Mouse (Mus musculus) gastrocnemius, adult 2 months (tissue): ENCODE measurements around the gene Ciart. TPM values are rescaled to one million over a fixed set of nuclear protein-coding genes. Genes with fewer than 3 reads are reported as not detected.
"Not testable (repeated sequence)": the region's sequence is repeated elsewhere in the genome, so short reads cannot be mapped to it uniquely, and the experiment has no call there.

ENCODE experiments used
- DNase-seq: peaks from one replicate; pipeline ENCODE4 v3.0.0; 2022
- H3K27ac ChIP-seq: fragments of 200-600 bp; 2 replicates; pipeline ENCODE4 v1.8.1; 2022; ENCODE audit warnings: mild to moderate bottlenecking
- H3K4me3 ChIP-seq: fragments of 200-600 bp; 2 replicates; pipeline ENCODE4 v1.8.1; 2022; ENCODE audit warnings: mild to moderate bottlenecking, moderate library complexity
- CTCF ChIP-seq: fragments of 200-600 bp; IDR thresholded peaks from 2 replicates; pipeline ENCODE4 v1.8.1; 2022; ENCODE audit warnings: antibody characterized with exemption, mild to moderate bottlenecking, moderate library complexity
- intact Hi-C: fragments of 180-260 bp; cut with DNase I; formaldehyde crosslinking; loops from one replicate; pipeline ENCODE4 v1.15.1; 2025
- total RNA-seq, 2 experiments: library from RNA; stranded (reverse); gene quantifications; 2 replicates each; pipeline ENCODE4 v1.2.3; 2021

Gene Ciart
- total RNA-seq, 2 experiments from 2014 or later = 2.7 to 9.3 TPM

DNA sequence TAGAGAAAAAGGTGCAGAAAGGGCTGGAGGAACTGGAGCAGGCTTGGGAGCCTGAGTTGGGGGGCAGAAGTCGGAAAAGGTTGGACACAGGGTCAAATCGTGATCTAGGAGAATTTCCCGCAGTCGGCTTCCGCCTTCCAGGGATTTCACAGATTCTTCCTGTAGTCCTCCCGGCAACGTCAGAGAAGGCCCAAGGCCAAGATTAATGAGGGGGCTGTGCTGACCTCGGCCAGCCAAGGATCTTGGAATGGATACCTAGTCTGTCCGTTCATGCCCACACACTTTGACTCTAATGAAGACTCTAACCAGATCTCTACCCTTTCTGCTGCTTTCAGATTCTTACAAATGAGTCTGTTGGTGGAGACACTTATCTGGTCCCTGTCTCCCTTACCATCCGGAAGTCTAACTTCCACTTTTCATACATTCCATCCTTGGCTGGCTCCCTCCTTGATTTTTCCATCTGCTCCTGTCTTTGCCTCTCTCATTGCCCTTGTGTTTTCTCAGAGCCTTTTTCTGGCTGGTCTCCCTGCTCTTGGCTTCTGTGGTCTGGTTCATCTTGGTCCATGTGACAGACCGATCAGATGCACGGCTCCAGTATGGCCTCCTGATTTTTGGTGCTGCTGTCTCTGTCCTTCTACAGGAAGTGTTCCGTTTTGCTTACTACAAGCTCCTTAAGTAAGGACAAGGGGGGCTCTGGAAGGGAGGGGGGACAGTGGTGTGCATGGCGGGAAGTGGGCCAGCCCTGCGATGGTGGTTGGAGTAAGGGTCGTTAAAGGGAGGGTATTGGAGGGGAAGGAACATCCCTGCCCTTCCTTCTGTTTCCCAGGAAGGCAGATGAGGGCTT lies 12.5 kb upstream of the Ciart start:
- peak overlapping the region; percentile 94 for H3K27ac ChIP-seq
- H3K4me3 ChIP-seq = peak overlapping the region; percentile 74
- no peak for TF ChIP-seq CTCF
- peak; percentile 69 for DNase-seq
- intact Hi-C loops = no loop called here

DNA sequence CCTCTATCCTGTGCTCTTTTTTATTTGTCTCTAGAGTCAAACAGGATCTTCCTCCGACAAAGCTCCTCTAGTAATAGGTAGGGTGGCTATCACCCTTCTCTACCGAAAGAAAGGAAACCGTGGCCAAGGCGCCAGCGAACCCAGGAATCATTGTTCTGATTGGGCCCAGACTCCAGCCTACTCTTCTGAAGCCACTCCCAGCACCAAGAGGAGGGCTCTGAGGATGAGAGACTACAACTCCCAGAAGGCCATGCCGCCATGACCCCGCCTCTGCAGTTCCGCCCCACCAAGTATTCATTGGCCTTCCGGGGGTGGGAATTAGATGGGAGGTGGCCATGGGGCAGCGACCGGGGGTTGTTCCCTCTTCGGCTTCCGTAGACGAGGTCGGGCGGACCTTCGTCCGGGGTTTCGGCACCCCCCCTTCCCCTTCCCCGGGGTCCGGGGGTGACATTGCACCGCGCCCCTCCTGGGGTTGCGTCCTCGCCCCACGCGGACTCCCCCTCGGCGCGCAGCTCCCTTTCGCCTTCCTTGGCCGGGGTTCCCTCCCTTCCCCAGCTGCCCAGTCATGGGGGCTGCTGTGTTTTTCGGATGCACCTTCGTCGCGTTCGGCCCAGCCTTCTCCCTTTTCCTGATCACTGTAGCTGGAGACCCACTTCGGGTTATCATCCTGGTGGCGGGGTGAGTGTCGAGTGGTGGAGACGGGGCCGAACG lies 11.7 kb upstream of the Ciart start, which contains the start of gene Aph1a:
Aph1a (plus strand) TSS at position 364 of the 711 bp plus-strand sequence.
- intact Hi-C loops = not testable (repeated sequence)

GRCm38 (mm10) chr3:95893126-95893525 lies 11.1 kb upstream of the Ciart start:
- intact Hi-C loops = no loop called here
- no peak for DNase-seq
- peak overlapping the region; percentile 74 for H3K4me3 ChIP-seq
- peak overlapping the region; percentile 94 for H3K27ac ChIP-seq
- TF ChIP-seq CTCF = no peak

More for the DNA sequence above, 11.7 kb upstream of the Ciart start, which contains the start of gene Aph1a:
- peak; percentile 97 for DNase-seq
- peak within 1 kb of the TSS; percentile 74 for H3K4me3 ChIP-seq
- H3K27ac ChIP-seq = peak within 1 kb of the TSS; percentile 94

- Histone ChIP-seq H3K4me3 (peak overlapping the region; percentile 50), H3K27ac (peak overlapping the region; percentile 94)
- no peak for TF ChIP-seq CTCF
- intact Hi-C loops = no loop called here
- DNase-seq = no peak
Measured at GRCm38 (mm10) chr3:95892066-95893052, 10.3 kb upstream of the Ciart start.

- no peak for DNase-seq
- TF ChIP-seq CTCF = no peak
- Histone ChIP-seq H3K4me3 (peak within 1 kb of the TSS; percentile 50), H3K27ac (peak within 1 kb of the TSS; percentile 80)
- intact Hi-C loops = no loop called here
Measured at GRCm38 (mm10) chr3:95891211-95892065, 9.4 kb upstream of the Ciart start, which contains the start of gene BC028528. TSS of gene BC028528 (minus strand) at chr3:95892005.

DNA sequence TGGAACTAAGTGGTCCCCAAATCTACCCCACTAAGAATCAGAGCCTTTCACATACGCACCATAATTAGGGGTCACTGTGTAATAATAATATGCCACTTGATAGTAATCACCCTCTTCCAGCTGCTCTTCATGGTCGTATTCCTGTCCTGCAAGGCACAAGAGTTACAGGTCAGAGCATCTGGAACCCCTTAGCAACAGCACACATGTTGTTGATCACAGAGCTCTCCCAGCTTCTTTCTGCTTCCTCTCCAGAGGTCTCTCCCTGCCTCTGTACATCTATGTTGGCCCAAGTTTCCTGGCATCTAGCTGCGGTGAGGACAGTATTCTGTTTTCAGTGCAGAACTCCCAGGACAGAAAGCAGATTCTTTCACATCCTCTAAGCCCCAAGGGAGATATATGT lies 7.6 kb upstream of the Ciart start:
- peak overlapping the region; percentile 80; the same call in 1 of the 2 replicates for H3K27ac ChIP-seq
- TF ChIP-seq CTCF = no peak
- intact Hi-C loops = no loop called here
- DNase-seq = no peak
- no peak overlapping the region for H3K4me3 ChIP-seq

GRCm38 (mm10) chr3:95887596-95887995 lies 5.5 kb upstream of the Ciart start:
- Histone ChIP-seq H3K4me3 (no peak overlapping the region), H3K27ac (no peak overlapping the region)
- intact Hi-C loops = no loop called here
- TF ChIP-seq CTCF = no peak
- no peak for DNase-seq

- TF ChIP-seq CTCF = no peak
- no peak for DNase-seq
- intact Hi-C loops = loop anchor here (5.0 kb wide), 1 partner anchor 68 kb away; no protein-coding TSS in a partner anchor
- no peak overlapping the region for H3K4me3 ChIP-seq
- H3K27ac ChIP-seq = no peak overlapping the region
Measured at GRCm38 (mm10) chr3:95884400-95884799, 2.3 kb upstream of the Ciart start.

GRCm38 (mm10) chr3:95882816-95883425 lies 870 bp upstream of the Ciart start:
- peak; percentile 82 for DNase-seq
- Histone ChIP-seq H3K27ac (peak overlapping the region; percentile 90), H3K4me3 (peak overlapping the region; percentile 69)
- intact Hi-C loops = loop anchor here (1.0 to 5.0 kb wide), 2 partner anchors 23 to 69 kb away; no protein-coding TSS in a partner anchor
- TF ChIP-seq CTCF = peak; percentile 80

- intact Hi-C loops = no loop called here
- no peak for TF ChIP-seq CTCF
Measured at GRCm38 (mm10) chr3:95879063-95879462, 3.0 kb downstream of the Ciart start.

GRCm38 (mm10) chr3:95872048-95872447 lies 10.0 kb downstream of the Ciart start:
- intact Hi-C loops = no loop called here
- no peak for TF ChIP-seq CTCF
- no peak for DNase-seq
- H3K27ac ChIP-seq = peak overlapping the region; percentile 95
- peak overlapping the region; percentile 85 for H3K4me3 ChIP-seq

More at GRCm38 (mm10) chr3:95879063-95879462, 3.0 kb downstream of the Ciart start:
- no peak overlapping the region for H3K27ac ChIP-seq
- H3K4me3 ChIP-seq = no peak overlapping the region
- no peak for DNase-seq
